Mouse (Mus musculus): ENCODE data around the gene Fgr.

Fgr gene

DNA sequence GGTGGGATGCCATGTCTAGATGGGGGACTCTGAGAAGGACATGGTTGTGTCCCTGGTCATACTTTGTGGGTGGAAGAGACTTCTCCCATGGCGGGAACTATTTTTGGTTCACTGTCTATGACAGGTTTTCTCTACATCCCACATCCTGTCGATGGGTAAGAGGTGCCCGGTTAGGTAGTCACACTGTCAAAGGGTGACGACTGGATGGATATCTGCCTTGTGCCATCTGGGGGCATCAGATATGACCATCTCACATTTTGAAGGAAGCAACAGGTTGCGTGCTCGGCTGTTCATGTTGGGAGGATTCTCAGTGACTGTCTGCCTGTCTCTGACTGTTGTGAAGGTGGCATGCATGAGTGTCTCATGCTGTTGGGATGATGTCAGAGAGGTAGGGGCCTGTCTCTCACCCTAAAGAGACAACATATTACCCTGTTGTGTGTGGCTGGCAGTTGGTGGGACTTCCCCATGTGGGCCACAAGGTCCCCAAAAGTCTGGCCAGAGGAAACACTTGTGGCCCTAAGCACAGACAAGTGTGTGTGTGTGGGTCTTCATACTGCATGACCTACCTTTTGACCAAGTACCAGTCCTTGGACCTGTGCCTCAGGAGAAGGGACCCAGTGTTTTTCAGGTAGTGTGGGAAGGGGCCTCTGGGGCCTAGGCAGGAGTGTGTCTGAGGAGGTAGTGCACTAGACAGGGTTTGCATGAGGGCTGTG is 77.1 kb downstream of the Fgr start:
- DNase-seq (ENCODE audit: low spot score in 2 of 2), result peak; percentile 24 to 26

DNA sequence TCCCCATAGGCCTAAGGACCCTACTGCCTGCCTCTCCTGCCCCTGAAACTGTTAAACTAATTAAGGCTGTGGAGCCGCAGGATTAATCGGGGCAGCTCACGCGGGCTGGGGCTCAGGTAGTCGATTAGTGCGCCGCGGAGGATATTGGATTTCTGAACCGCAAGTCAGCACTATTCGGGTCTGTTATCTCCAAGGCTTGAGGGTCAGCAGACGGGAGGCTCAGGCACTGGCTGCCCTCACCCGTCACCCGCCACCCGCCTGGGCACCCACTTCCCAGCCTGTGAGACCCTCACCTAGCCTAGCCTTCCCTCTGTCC is 77.6 kb downstream of the Fgr start:
- no peak for DNase-seq (ENCODE audit: low spot score in 2 of 2)

Data from spleen, postnatal 36 days (tissue).